Mouse (Mus musculus) 3134 (cell line): ENCODE measurements around the gene Psmb8.

Experiments
- DNase-seq: peaks from one replicate; pipeline ENCODE4 v3.0.0-alpha.2; 2011; ENCODE audit warnings: low spot score; ENCODE audit not compliant: insufficient read length; ENCODE audit errors: extremely low read depth

Psmb8 gene

GRCm38 (mm10) chr17:34240916-34241315, 43.4 kb downstream of the Psmb8 start:
- DNase-seq: no peak

GRCm38 (mm10) chr17:34244656-34245055, 47.1 kb downstream of the Psmb8 start:
- no peak for DNase-seq

- DNase-seq: no peak
These were observed 49.5 kb downstream of the Psmb8 start for GRCm38 (mm10) chr17:34247047-34247446.

GRCm38 (mm10) chr17:34248764-34249163, 51.2 kb downstream of the Psmb8 start:
- DNase-seq: no peak

GRCm38 (mm10) chr17:34249361-34249760, 51.8 kb downstream of the Psmb8 start:
- DNase-seq: no peak

GRCm38 (mm10) chr17:34249878-34250277, 52.4 kb downstream of the Psmb8 start:
- DNase-seq: no peak
